Mouse (Mus musculus) embryonic stem cell, embryonic (primary cell): ENCODE measurements around the gene Tnrc6b.
"Not testable (repeated sequence)": the region's sequence is repeated elsewhere in the genome, so short reads cannot be mapped to it uniquely, and the experiment has no call there.

Experiments
- CTCF ChIA-PET, 4 experiments: fragments of 300-600 bp in 2 of 4; fragments of 350-600 bp in 2 of 4; sonication (Branson Sonifier 250); formaldehyde crosslinking; loops; one replicate each; lab custom pipeline; 2022; ENCODE audit warnings: inconsistent platforms in 2 of 4; lab: Charles Lee
- POLR2A ChIA-PET, 4 experiments: fragments of 300-600 bp in 2 of 4; fragments of 350-600 bp in 2 of 4; sonication (Branson Sonifier 250); formaldehyde crosslinking; loops; one replicate each; lab custom pipeline; 2022; ENCODE audit warnings: antibody characterized with exemption in 4 of 4, inconsistent platforms in 1 of 4; lab: Charles Lee

The Tnrc6b gene

DNA sequence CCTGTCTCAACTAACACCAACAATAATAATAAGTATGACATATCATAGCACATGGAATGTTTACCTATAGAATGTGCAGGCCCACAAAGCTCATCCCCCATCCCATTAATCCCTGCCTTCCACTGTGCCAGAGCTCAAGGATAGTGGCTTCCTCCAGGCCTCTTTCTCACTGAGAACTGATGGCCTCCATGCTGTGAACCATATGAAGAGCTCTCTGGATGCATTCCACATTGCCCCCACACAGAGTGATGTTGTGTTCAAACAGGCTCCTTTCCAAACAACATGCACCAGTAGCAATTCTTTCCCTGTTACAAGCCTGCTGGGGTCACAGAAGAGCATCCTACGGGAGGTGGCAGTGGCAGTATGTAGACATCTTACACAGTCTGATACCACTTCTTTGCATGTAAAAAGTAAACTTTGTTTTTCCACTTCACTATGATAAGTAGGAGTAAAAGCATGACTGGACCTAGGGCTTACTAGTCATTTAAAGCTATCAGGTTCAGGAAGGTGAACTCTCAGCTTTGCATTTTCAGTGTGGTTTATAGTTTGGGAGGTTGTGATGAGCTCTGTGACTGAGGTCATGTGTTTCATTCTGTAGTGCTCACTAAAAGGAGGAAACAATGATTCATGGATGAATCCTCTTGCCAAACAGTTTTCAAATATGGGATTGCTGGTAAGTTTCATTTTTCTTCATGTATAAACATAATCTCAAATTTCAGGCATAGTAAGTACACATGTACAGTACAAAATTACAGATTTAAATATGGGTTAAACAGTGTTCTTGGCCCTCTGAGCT lies 175.4 kb downstream of the Tnrc6b start:
- ChIA-PET CTCF (interaction anchor here in 2 of 4 experiments (0.5 kb wide), 2 partner anchors 10 to 139 kb away, joined by 3 read pairs; no protein-coding TSS in a partner anchor), POLR2A (interaction anchor here in 2 of 4 experiments (0.6 to 1.4 kb wide), 7 partner anchors 8 to 316 kb away, joined by 3 to 4 read pairs (median 3); no protein-coding TSS in a partner anchor)

DNA sequence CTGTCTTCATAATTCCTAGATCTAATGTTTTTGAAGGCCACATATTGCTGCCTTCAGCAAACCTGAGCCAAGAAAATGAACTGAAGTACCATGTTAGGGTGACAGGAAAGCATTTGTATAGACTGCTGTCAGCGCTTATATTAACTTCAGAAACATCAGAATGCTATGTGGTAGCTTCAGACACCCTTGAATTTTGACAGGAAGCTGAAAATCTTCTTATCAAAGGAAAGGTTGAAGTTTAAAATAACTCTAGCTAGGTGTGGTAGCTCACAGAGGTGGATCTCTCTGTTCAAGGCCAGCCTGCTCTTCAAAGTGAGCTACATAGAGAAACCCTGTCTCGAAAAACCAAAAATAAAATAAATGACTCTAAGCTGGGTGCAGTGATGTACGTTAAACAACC lies 181.2 kb downstream of the Tnrc6b start:
- CTCF ChIA-PET = interaction anchor here in 1 of 4 experiments (0.6 to 1.0 kb wide), 2 partner anchors 55 to 798 kb away, joined by 3 read pairs; no protein-coding TSS in a partner anchor

DNA sequence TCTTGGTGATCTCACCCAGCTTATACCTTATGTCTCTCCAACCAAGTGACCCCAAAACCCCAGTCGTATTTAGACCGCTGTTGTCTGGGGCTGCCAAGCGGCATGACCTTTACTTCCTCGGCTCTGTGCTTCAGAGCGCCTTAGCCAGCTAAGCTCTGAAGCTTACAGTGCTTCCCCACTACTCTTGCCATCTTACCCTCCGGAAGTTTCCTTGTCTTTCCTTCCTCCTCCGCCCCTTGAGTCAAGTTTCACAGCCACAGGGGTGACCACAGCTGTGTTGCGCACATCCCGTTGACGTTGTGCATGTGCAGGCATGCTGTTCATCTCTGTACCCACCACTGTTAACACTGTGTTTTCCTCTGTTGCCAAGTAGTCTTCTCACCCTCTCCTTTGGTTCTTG lies 185.6 kb downstream of the Tnrc6b start:
- CTCF ChIA-PET = interaction anchor here in 1 of 4 experiments (0.7 kb wide), 1 partner anchor 10 kb away, joined by 3 read pairs; no protein-coding TSS in a partner anchor
- POLR2A ChIA-PET = interaction anchor here in 2 of 4 experiments (0.9 to 2.7 kb wide), 9 partner anchors 9 to 186 kb away, joined by 3 to 9 read pairs (median 4); partner anchors contain the start of gene Tnrc6b (in 2 of the 2)

More for the DNA sequence above, 181.2 kb downstream of the Tnrc6b start:
- POLR2A ChIA-PET = interaction anchor here in 1 of 4 experiments (1.1 to 2.3 kb wide), 2 partner anchors 8 to 14 kb away, joined by 4 to 6 read pairs; no protein-coding TSS in a partner anchor

DNA sequence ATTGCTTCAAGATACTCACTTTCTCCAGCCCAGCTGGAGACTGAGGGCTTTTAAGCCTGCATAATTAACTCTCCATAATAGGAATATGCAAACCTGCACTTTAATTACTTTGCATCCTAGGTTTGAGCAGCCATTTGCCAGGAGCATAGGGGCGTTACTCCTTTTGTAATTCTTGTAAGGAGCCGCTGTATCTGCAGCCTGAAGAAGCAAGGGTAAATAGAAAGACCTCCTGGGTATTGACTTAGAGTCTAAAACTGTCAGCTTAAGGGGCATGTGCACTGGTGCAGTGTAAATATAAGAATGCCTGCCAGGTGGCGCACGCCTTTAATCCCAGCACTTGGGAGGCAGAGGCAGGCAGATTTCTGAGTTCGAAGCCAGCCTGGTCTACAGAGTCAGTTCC lies 186.8 kb downstream of the Tnrc6b start:
- CTCF ChIA-PET = interaction anchor here in 2 of 4 experiments (0.5 to 1.7 kb wide), 8 partner anchors 9 to 265 kb away, joined by 3 to 5 read pairs (median 3); partner anchors contain the start of gene Adsl (in 1 of the 2)
- POLR2A ChIA-PET = interaction anchor here in 2 of 4 experiments (0.8 to 2.7 kb wide), 6 partner anchors 13 to 187 kb away, joined by 3 to 9 read pairs (median 4); partner anchors contain the start of gene Tnrc6b (in 1 of the 2)

DNA sequence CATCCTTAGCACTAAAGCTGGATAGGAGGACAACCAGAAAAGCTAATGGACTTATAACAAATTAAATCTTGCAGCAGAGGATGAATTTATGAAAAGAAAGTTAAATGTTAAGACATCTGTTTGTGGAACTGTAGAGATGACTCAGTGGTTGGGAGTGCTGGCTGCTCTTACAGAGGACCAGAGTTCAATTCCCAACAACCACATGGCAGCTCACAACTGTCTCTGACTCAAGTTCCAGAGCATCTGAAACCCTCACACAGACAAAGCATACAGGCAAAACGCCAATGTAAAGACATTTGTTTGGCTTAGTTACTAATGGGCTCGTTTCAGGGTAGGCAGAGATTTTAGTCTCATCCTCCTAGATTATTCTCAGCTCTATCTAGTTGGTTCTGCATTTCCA lies 188.7 kb downstream of the Tnrc6b start:
- ChIA-PET CTCF (interaction anchor here in 2 of 4 experiments (0.8 kb wide), 2 partner anchors 20 to 110 kb away, joined by 3 to 8 read pairs; no protein-coding TSS in a partner anchor), POLR2A (interaction anchor here in 1 of 4 experiments (1.0 to 1.3 kb wide), 3 partner anchors 13 to 23 kb away, joined by 3 to 4 read pairs (median 3); no protein-coding TSS in a partner anchor)

DNA sequence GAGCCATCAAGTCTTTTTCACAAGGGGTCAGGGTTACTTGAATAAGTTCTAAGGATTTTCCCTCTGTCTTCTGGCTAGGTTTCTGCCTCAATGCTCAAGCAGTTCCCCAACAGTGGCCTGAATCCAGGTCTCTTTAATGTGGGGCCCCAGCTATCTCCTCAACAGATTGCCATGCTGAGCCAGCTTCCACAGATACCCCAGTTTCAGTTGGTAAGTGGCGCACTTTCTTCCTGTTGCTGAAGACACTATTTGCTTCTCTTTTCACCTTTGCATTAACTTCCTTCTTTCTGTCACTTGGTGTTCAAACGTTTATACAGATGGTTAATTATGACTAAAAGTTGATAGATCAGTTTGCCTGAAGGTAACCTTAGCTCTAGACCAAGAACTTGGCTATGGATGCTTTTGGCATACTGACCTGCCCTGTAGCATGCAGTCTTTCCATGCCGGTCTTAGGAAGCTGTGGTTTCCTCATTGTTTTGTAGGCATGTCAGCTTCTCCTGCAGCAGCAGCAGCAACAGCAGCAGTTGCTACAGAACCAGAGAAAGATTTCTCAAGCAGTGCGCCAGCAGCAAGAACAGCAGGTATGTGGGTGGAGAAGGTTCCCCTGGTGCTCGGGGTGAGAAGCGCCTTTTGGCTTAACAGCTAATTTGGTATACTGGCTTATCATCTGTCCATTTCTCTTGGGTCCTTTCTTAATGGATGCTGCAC lies 190.8 kb downstream of the Tnrc6b start:
- CTCF ChIA-PET = no interaction called here
- POLR2A ChIA-PET = interaction anchor here in 2 of 4 experiments (0.5 to 1.7 kb wide), 5 partner anchors 13 to 683 kb away, joined by 3 to 4 read pairs (median 3); partner anchors contain the start of gene Adsl (in 1 of the 2)

DNA sequence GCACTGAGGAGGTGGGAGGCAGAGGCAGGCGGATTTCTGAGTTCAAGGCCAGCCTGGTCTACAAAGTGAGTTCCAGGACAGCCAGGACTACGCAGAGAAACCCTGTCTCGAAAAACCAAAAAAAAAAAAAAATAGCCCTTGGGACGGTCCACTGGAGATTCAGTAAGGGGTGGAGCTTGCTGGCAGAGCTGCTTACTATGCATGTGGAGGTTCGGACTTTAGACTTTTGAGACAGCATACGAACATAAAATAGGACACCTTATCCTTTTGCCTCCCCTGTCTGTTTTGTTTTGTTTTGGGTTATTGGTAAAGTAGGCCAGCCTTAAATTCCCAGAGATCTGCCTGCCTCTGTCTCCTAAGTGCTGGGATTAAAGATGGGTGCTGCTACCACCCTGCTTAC lies 193.7 kb downstream of the Tnrc6b start:
- CTCF ChIA-PET = not testable (repeated sequence)
- POLR2A ChIA-PET = interaction anchor here in 3 of 4 experiments (0.6 to 1.6 kb wide), 7 partner anchors 10 to 194 kb away, joined by 3 to 4 read pairs (median 3); partner anchors contain the start of gene Tnrc6b (in 1 of the 3)

DNA sequence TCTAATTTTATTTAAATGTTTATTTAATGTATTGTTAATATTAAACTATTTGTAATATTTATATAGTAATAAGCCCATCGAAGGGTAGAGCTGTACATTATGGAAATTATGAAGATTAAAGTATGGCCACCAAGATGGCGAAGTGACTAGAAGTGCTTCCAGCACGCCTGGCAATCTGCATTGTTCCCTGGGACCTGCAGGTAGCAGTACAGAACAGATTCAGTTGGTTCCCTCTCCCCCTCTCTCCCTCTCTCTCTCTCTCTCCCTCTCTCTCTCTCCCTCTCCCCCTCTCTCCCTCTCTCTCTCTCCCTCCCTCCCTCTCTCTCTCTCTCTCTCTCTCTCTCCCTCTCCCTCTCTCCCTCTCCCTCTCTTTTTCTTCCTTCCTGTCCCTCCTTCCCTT lies 199.1 kb downstream of the Tnrc6b start:
- CTCF ChIA-PET = interaction anchor here in 1 of 4 experiments (0.6 to 1.0 kb wide), 2 partner anchors 38 to 99 kb away, joined by 3 read pairs; partner anchors contain the start of gene Adsl
- POLR2A ChIA-PET = interaction anchor here in 2 of 4 experiments (0.7 to 1.7 kb wide), 2 partner anchors 13 to 40 kb away, joined by 3 to 4 read pairs; no protein-coding TSS in a partner anchor

DNA sequence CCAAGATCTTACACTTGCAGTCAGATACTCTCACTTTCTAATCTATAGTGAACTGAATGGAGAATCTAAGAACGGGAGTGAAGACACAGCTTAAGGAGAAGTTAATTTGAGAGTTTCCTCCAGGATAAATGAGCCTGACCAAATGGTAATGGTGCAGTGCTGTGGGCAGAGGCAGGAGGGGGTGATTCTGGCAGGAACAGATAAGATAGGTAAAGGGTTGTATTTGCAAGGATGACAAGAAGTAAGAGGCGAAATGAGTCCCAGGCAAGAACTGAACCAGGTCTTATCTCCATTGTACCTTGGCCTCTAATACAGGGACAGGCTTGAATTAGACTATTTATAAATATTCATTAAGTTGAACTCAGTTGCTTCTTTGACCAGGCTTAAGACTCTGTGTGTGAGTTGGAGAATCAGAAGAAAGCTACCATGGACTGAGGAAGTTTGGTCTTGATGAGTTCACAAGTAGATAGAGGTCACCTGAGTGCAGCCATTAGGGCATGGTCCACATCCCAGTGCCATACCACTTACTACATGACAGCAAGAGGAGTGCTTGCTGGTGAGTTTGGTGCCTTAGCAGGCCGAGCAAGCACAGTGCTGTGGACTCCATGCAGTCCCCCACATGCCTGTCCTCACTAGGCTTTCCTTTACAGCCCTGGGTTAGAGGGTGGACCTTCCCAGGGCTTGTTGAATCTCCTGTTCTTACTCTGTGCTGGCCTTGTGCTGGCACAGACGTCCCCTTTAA lies 199.8 kb downstream of the Tnrc6b start:
- ChIA-PET CTCF (interaction anchor here in 1 of 4 experiments (0.6 kb wide), 1 partner anchor 926 kb away, joined by 4 read pairs; no protein-coding TSS in a partner anchor), POLR2A (interaction anchor here in 2 of 4 experiments (1.1 to 1.8 kb wide), 5 partner anchors 10 to 37 kb away, joined by 3 to 4 read pairs (median 4); partner anchors contain the start of gene Adsl (in 1 of the 2))

DNA sequence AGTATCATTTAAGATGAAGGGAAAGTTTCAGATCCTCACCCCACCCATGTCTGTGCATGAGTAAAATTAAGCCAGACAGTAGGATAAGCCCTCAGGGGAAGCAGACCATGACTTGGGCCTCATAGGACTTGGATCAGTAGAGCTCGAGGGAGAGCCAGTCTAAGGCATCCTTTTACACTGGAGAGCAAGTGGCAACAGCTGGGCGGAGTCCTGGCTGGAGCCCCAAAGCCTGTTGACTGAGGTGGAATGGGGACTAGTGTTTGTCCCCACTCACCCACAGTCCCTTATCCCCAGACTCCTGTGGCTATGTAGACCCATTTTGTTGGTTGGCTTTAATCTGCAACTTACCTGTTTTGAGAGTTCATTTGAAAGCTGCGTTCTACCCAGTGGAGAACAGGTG lies 201.1 kb downstream of the Tnrc6b start:
- CTCF ChIA-PET = interaction anchor here in 2 of 4 experiments (0.6 to 1.2 kb wide), 3 partner anchors 35 to 887 kb away, joined by 3 read pairs; no protein-coding TSS in a partner anchor
- POLR2A ChIA-PET = interaction anchor here in 3 of 4 experiments (0.6 to 1.8 kb wide), 5 partner anchors 11 to 88 kb away, joined by 3 to 5 read pairs (median 4); partner anchors contain the start of gene Adsl (in 1 of the 3)

DNA sequence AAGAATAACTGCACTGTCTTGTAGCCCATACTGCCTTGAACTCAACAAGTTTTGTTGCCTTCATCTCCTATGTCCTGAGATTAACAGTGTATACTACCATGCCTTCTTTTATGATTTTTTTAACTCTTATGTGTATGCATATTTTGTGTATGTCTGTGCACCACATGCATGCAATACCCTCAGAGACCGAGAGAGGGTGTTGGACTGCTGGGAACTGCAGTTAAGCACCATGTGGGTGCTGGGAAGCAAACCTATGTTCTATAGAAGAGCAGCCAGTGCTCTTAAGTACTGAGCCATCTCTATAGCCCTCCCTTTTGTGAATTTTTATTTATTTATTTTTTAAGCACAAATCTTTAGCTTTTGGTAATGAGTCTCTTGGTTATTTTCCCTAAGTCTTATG lies 202.7 kb downstream of the Tnrc6b start:
- CTCF ChIA-PET = no interaction called here
- POLR2A ChIA-PET = interaction anchor here in 1 of 4 experiments (0.9 kb wide), 1 partner anchor 16 kb away, joined by 3 read pairs; no protein-coding TSS in a partner anchor

DNA sequence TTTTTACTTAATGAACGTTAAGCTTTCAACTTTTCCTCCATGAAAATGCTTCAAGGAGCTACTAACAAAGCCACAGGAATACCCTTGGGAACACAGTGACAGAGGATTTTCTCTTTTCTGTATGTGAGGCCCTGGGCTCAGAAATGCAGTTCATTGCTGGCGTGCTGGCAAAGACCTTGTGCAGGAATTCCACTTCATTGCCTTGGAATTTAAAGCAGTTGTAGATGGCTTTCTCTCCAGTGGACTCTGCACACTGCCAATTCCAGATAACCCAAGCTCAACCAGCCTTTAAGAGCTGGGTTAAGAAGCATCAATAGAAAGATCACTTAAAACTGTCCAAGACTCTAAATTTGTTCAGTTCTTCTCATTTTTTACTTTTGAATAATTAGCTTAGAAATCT lies 204.7 kb downstream of the Tnrc6b start:
- ChIA-PET POLR2A (interaction anchor here in 2 of 4 experiments (1.0 to 1.8 kb wide), 5 partner anchors 15 to 205 kb away, joined by 3 to 6 read pairs (median 4); partner anchors contain the start of genes Adsl (in 1 of the 2) and Tnrc6b (in 1 of the 2)), CTCF (interaction anchor here in 1 of 4 experiments (0.6 to 1.2 kb wide), 2 partner anchors 12 to 19 kb away, joined by 3 read pairs; no protein-coding TSS in a partner anchor)

DNA sequence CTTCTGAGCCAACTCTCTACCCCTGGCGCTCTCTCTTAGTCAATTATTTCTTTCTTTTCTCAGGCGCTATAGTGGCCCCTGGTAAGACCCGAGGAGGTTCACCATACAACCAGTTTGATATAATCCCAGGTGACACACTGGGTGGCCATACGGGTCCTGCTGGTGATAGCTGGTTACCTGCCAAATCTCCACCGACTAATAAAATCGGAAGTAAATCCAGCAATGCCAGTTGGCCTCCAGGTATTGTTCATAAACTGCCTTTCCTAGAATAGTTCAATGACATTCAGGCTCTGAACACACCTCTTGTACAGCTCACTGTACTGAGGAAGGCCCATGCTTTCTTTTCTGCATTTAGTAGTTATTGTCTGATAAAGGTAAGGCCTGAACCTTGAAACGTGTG lies 205.5 kb downstream of the Tnrc6b start:
- ChIA-PET CTCF (interaction anchor here in 3 of 4 experiments (0.6 to 1.2 kb wide), 3 partner anchors 11 to 576 kb away, joined by 3 to 5 read pairs (median 3); no protein-coding TSS in a partner anchor), POLR2A (interaction anchor here in 2 of 4 experiments (0.9 to 1.8 kb wide), 7 partner anchors 11 to 662 kb away, joined by 3 to 6 read pairs (median 4); partner anchors contain the start of genes Adsl (in 1 of the 2), Atf4 (in 1 of the 2) and Tnrc6b (in 1 of the 2))

DNA sequence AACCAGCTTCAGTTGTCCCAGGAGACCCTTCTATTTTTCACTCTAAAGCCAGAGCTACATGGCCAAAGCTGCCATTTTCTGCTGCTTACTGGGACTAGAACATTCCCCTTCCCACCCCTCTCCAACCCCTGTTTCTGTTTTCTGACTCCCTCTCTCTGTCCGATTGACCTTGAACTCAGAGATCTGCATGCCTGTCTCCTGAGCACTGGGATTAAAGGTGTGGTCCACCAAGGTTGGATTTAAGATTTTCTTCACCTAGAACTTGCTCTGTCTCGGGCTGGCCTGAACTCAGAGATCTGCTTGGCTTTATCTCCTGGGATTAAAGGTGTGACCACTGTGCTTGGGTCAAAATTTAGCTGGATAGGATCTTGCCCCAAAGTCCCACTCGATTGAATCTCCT lies 209.2 kb downstream of the Tnrc6b start:
- CTCF ChIA-PET = interaction anchor here in 1 of 4 experiments (0.6 kb wide), 1 partner anchor 432 kb away, joined by 3 read pairs; no protein-coding TSS in a partner anchor
- POLR2A ChIA-PET = interaction anchor here in 2 of 4 experiments (0.6 to 1.1 kb wide), 4 partner anchors 11 to 158 kb away, joined by 3 read pairs; no protein-coding TSS in a partner anchor

DNA sequence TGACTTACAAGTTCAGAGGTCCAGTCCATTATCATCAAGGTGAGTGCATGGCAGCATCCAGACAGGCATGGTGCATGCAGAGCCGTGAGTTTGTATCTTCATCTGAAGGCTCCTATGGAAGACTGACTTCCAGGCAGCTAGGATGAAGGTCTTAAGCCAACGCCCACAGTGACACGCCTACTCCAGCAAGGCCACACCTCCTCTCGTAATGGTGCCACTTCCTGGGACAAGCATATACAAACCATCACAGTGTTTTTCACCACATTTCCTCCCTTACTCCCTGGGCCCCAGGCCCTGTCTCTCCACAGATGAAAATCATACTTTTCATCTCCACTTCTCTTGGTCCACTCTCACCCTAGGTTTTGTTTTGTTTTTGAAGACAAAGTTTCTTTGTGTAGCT lies 210.7 kb downstream of the Tnrc6b start:
- ChIA-PET POLR2A (interaction anchor here in 2 of 4 experiments (0.7 to 0.8 kb wide), 2 partner anchors 9 to 17 kb away, joined by 4 read pairs; no protein-coding TSS in a partner anchor), CTCF (no interaction called here)

DNA sequence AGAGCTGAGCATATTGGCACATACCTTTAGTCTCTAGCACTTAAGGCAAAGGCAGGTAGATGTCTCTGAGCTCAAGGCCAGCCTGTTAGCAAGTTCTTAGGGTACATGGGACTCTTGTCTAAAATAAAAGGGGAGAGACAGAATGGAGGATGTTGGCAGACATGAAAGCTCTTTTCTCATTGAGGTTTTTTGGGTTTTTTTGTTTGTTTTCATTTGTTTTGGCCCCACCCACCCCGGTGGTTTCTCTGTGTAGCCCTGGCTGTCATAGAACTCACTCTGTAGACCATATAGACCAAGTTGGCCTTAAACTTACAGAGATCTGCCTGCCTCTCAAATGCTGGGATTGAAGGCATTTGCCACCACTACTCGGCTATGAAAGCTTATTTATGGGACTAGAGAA lies 213.1 kb downstream of the Tnrc6b start:
- CTCF ChIA-PET = no interaction called here

More for the DNA sequence above, 213.1 kb downstream of the Tnrc6b start:
- POLR2A ChIA-PET = interaction anchor here in 1 of 4 experiments (2.0 kb wide), 1 partner anchor 30 kb away, joined by 4 read pairs; no protein-coding TSS in a partner anchor
